Mouse (Mus musculus): Measurements from ENCODE around the gene Fam196a. TPM values are rescaled to one million over a fixed set of nuclear protein-coding genes. Genes with fewer than 3 reads are reported as not detected.

Gene Fam196a
- polyA plus RNA-seq, 1 experiment: 0.82 TPM

DNA sequence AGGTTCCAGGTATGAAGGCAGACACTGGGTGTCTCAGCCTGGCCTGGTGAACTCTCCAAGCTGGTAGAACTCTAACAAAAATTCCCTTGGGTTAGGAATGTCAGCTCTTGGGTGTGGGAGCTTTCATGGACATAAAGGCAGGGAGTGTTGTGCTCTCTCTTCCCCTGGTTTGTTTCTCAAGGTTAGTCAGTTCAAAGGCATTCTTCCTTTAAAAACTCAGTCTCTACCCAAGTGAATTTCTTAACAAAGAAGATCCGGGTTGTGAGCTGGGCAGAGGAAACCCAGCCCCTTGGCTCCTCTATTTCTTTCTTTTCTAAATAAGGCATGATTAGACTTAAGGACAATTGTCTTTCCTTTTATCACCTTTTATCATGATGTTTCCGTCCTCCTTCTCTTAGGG is 6.3 kb downstream of the Fam196a start:
- H3K4me3 ChIP-seq (replicated peaks; ENCODE audit: extremely low read depth, low read depth, low read length): no peak overlapping the region
- TF ChIP-seq CTCF (IDR thresholded peaks at IDR 0.05; ENCODE audit: insufficient read depth, low read length): no peak
- no peak for TF ChIP-seq POLR2A (IDR thresholded peaks at IDR 0.05; ENCODE audit: borderline replicate concordance, extremely low read depth, low read depth, low read length)
- DNase-seq: no peak
- 62% methylated on average over 2 of the region's 2 CpGs for WGBS
- peaks cover 2% of the 10 kb centered on the region; the same call in 1 of the 2 replicates for H3K4me1 ChIP-seq (ENCODE audit: control insufficient read depth, insufficient read depth, low read length)

DNA sequence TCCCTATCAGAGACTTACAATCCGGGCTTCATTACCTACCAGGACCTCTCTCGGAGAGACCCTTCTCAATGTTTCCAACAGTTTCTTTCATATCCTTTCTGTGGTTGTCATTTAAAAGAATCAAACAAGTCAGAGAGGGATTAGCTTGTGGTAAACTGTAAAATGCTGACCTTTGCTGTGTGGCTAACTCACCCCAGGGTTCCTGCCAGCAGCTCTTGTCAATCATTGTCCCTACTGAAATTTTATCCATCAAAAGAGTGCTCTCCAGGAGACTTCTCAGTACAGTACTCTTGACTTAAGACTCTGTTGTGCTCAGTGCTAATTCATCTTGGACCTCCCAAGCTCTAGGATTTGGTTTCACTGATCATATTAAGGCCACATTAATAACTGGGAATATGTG is 36.2 kb downstream of the Fam196a start:
- no peak for TF ChIP-seq POLR2A (IDR thresholded peaks at IDR 0.05; ENCODE audit: borderline replicate concordance, extremely low read depth, low read depth, low read length)
- TF ChIP-seq CTCF (IDR thresholded peaks at IDR 0.05; ENCODE audit: insufficient read depth, low read length): no peak
- DNase-seq: no peak
- 95% methylated on average over 2 of the region's 2 CpGs for WGBS
- Histone ChIP-seq H3K4me1 (ENCODE audit: control insufficient read depth, insufficient read depth, low read length) (no peaks in the 10 kb centered on the region), H3K4me3 (replicated peaks; ENCODE audit: extremely low read depth, low read depth, low read length) (no peak overlapping the region)

DNA sequence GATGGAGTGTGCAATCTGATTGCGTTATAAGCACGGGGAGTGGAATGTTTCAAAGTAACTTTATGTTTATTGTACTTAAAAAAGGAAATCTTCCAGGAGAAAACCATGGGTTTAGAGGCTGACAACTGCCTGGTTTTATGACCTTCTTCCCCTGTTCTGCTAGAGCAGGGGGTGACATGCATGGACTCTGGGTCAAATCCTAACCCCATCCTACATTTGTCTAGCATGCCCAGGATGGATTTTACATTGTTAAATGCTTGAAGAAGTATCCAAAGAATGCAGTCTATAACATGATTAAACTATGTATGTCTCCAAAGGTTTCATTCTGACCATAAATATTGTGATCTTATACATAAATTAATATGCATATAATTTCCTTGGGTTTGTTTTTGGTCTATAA is 38.8 kb downstream of the Fam196a start:
- 74% methylated on average over 2 of the region's 2 CpGs for WGBS
- DNase-seq: no peak

DNA sequence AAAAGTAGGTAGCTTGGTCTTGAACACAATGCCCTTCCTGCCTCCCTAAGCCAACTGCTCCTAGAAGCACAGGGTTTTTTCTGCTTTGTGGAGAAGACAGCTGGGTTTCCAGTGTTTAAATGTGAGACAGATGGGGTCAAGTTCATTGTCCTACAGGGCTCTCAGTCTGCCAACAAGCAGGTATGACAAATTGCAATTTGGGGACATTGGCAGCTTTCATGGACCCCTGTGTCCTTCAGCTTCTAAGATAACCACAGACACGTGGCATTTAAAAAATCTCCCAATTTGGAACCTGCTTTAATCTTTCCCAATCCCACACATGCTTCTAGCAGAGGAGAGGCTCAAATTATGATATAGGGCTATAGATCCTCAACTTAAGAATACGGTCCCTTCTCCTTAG is 43.6 kb downstream of the Fam196a start:
- H3K4me3 ChIP-seq (replicated peaks; ENCODE audit: extremely low read depth, low read depth, low read length): no peak overlapping the region
- 85% methylated on average over 2 of the region's 2 CpGs for WGBS
- DNase-seq: no peak
- TF ChIP-seq CTCF (IDR thresholded peaks at IDR 0.05; ENCODE audit: insufficient read depth, low read length) (no peak), POLR2A (IDR thresholded peaks at IDR 0.05; ENCODE audit: borderline replicate concordance, extremely low read depth, low read depth, low read length) (no peak)
- no peaks in the 10 kb centered on the region for H3K4me1 ChIP-seq (ENCODE audit: control insufficient read depth, insufficient read depth, low read length)

More for the DNA sequence above, 38.8 kb downstream of the Fam196a start:
- TF ChIP-seq POLR2A (IDR thresholded peaks at IDR 0.05; ENCODE audit: borderline replicate concordance, extremely low read depth, low read depth, low read length): no peak
- TF ChIP-seq CTCF (IDR thresholded peaks at IDR 0.05; ENCODE audit: insufficient read depth, low read length): no peak
- Histone ChIP-seq H3K4me3 (replicated peaks; ENCODE audit: extremely low read depth, low read depth, low read length) (no peak overlapping the region), H3K4me1 (ENCODE audit: control insufficient read depth, insufficient read depth, low read length) (no peaks in the 10 kb centered on the region)

DNA sequence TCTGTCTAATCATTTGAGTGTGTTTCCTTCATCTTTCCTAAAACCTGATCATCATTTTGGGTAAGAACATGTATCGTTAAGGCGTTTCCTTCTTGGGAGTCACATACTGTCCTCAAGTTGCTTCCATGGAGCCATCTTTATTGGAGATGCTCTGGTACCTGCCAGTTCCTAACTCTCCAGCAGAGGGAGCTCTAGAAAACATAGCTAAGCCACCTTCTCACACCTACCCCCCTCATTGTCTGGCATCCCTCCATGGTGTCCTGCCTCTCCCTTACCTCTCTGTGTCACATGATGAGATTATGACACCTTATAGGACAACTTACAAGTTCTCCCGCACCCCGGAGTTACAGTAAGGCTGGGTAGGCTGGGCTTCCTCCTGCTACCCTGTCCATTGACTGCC is 45.3 kb downstream of the Fam196a start:
- no peak for TF ChIP-seq POLR2A (IDR thresholded peaks at IDR 0.05; ENCODE audit: borderline replicate concordance, extremely low read depth, low read depth, low read length)
- TF ChIP-seq CTCF (IDR thresholded peaks at IDR 0.05; ENCODE audit: insufficient read depth, low read length): 0 out of 2 replicates have a peak, but pooled peaks have one; percentile 6
- no peak overlapping the region for H3K4me3 ChIP-seq (replicated peaks; ENCODE audit: extremely low read depth, low read depth, low read length)
- no peak for DNase-seq

DNA sequence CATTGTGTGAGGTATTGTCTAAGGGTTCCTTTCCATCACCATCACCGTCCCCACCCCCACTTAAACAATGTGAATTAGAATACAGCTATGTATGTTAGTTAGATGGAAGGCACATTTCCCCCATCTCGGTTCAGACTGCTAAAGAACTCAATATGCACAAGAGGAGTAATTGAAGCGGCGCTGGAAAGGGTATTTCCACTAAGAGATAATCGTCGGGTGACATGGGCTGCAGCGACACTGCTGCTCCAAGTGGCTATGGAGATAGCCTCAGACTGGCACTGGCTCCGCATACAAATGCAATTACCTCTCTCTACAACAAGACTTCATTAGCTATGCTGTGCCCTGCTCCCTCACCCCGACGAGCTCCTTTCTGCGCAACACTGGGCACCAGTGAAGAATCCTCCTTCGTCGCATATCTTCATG is 45.8 kb downstream of the Fam196a start:
- no peak for DNase-seq
- TF ChIP-seq CTCF (IDR thresholded peaks at IDR 0.05; ENCODE audit: insufficient read depth, low read length): no peak
- TF ChIP-seq POLR2A (IDR thresholded peaks at IDR 0.05; ENCODE audit: borderline replicate concordance, extremely low read depth, low read depth, low read length): no peak
- Histone ChIP-seq H3K4me3 (replicated peaks; ENCODE audit: extremely low read depth, low read depth, low read length) (no peak overlapping the region), H3K4me1 (ENCODE audit: control insufficient read depth, insufficient read depth, low read length) (no peaks in the 10 kb centered on the region)
- WGBS: 95% methylated on average over 13 of the region's 13 CpGs

More for the DNA sequence above, 45.3 kb downstream of the Fam196a start:
- H3K4me1 ChIP-seq (ENCODE audit: control insufficient read depth, insufficient read depth, low read length): no peaks in the 10 kb centered on the region
- WGBS: 80% methylated on average over 4 of the region's 4 CpGs

DNA sequence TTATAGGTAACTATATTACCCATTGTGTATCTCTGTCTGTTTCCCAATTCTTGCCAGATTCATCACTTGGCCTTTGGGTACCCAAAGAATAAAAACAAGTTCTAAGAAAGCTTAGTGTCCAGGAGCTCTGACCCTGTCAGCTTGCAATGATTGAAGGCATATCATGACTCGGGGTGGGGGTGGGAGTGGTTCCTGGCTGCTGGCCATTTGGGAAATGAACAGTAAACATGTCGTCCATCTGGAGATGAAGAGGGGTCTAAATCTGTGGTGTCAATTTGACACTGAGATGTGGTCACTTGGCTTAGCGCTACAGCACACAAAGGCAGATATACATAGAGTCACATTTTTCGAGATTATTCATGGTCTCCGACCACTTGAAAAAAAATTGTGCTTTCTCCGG is 54.7 kb downstream of the Fam196a start:
- no peak for DNase-seq
- Histone ChIP-seq H3K4me3 (replicated peaks; ENCODE audit: extremely low read depth, low read depth, low read length) (no peak overlapping the region), H3K4me1 (ENCODE audit: control insufficient read depth, insufficient read depth, low read length) (no peaks in the 10 kb centered on the region)
- no peak for TF ChIP-seq POLR2A (IDR thresholded peaks at IDR 0.05; ENCODE audit: borderline replicate concordance, extremely low read depth, low read depth, low read length)
- no peak for TF ChIP-seq CTCF (IDR thresholded peaks at IDR 0.05; ENCODE audit: insufficient read depth, low read length)
- WGBS: 59% methylated on average over 6 of the region's 6 CpGs

DNA sequence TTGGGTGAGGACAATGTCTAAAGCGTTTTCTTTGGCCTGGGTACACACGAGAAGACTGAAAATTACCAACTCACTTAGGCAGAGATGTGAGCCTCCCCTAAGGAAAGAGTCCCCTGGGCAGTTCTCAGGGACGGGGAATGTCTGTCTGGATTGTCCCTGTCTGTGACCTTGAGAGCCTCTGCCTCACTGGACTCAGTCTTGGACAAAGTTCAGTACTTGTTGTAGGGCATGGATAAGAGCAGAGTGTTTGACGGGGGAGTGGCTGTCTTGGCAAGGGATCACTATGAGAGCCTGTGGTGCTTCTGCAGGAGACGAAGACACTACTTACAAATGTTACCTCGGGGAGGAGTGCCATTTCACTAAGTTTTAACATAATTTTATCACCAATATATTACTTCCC is 57.8 kb downstream of the Fam196a start:
- no peak overlapping the region for H3K4me3 ChIP-seq (replicated peaks; ENCODE audit: extremely low read depth, low read depth, low read length)
- TF ChIP-seq POLR2A (IDR thresholded peaks at IDR 0.05; ENCODE audit: borderline replicate concordance, extremely low read depth, low read depth, low read length): no peak
- no peak for TF ChIP-seq CTCF (IDR thresholded peaks at IDR 0.05; ENCODE audit: insufficient read depth, low read length)

DNA sequence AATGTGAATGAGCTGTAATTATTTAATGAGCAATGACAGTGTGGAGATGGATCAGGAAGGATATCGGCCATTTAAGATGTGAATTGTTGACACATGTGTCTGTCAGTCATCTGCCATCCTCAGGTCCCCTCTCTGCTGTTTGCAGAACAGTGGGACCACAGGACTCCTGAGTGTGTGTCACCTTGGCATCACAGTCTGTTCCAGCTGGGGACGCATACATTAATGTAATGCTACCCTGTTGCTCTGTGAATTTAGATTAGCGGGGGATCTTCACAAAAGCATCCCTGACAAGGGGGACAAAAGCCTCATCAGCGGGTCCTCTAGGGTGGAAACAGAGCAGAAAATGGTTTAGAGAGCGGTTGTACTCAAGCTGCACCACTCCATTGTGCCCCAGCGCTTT is 59.2 kb downstream of the Fam196a start:
- DNase-seq: no peak
- TF ChIP-seq CTCF (IDR thresholded peaks at IDR 0.05; ENCODE audit: insufficient read depth, low read length) (no peak), POLR2A (IDR thresholded peaks at IDR 0.05; ENCODE audit: borderline replicate concordance, extremely low read depth, low read depth, low read length) (no peak)
- Histone ChIP-seq H3K4me3 (replicated peaks; ENCODE audit: extremely low read depth, low read depth, low read length) (no peak overlapping the region), H3K4me1 (ENCODE audit: control insufficient read depth, insufficient read depth, low read length) (no peaks in the 10 kb centered on the region)
- 88% methylated on average over 6 of the region's 6 CpGs for WGBS

More for the DNA sequence above, 57.8 kb downstream of the Fam196a start:
- WGBS: 67% methylated on average over 6 of the region's 6 CpGs
- no peak for DNase-seq
- no peaks in the 10 kb centered on the region for H3K4me1 ChIP-seq (ENCODE audit: control insufficient read depth, insufficient read depth, low read length)

DNA sequence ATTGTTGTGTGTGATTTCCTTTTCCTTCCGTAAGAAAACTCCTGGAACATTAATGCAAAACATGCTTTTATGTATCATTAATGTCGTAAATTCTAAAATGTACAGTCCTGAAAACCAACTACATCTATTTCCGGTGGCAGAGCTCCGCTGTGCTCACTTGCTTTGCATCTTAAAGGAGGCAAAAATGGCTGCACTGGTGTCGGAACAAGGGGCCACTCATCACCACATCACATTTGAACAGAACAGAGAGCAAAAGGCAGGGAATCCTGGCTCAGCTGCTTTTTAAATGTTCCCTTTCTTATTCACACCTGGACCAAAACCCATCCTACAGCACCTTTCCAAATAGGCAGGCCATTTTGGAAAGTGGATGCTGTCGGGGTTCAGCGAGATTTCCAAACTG is 65.2 kb downstream of the Fam196a start:
- no peak overlapping the region for H3K4me3 ChIP-seq (replicated peaks; ENCODE audit: extremely low read depth, low read depth, low read length)
- TF ChIP-seq CTCF (IDR thresholded peaks at IDR 0.05; ENCODE audit: insufficient read depth, low read length) (no peak), POLR2A (IDR thresholded peaks at IDR 0.05; ENCODE audit: borderline replicate concordance, extremely low read depth, low read depth, low read length) (no peak)
- DNase-seq: no peak
- no peaks in the 10 kb centered on the region for H3K4me1 ChIP-seq (ENCODE audit: control insufficient read depth, insufficient read depth, low read length)
- WGBS: 89% methylated on average over 7 of the region's 7 CpGs
